Mouse (Mus musculus) hindbrain, embryonic 13.5 days (tissue): Measurements from ENCODE around the gene Ceacam19. TPM values are rescaled to one million over a fixed set of nuclear protein-coding genes. Genes with fewer than 3 reads are reported as not detected.

ENCODE experiments used
- polyA plus RNA-seq: library from polyadenylated mRNA; unstranded; fragments of >200 nt; fragmentation: Nextera tagmentation; extraction: Ambion mirVana; gene quantifications from 2 replicates; pipeline ENCODE4 v1.2.1, GENCODE M21; 2015

The Ceacam19 gene
- polyA plus RNA-seq, 1 experiment from 2014 or later = not detected

Other genes starting within 250 kb of the Ceacam19 start
- 108 and 109 TPM in 2 replicates for gene Clptm1, start 222.9 kb downstream of the Ceacam19 start, polyA plus RNA-seq
- 0.56 TPM in 1 of 2 replicates, not detected in the other for gene Apoc2, start 210.0 kb downstream of the Ceacam19 start, polyA plus RNA-seq
- not detected in 2 replicates for gene Gm44805, start 206.5 kb downstream of the Ceacam19 start, polyA plus RNA-seq
- gene Apoc4, start 206.5 kb downstream of the Ceacam19 start, polyA plus RNA-seq = 0.12 TPM in 1 of 2 replicates, not detected in the other
- gene Apoc1, start 195.3 kb downstream of the Ceacam19 start, polyA plus RNA-seq = 2.7 and 3.8 TPM in 2 replicates
- 339 and 374 TPM in 2 replicates for gene Apoe, start 188.8 kb downstream of the Ceacam19 start, polyA plus RNA-seq
- 119 and 124 TPM in 2 replicates for gene Tomm40, start 172.5 kb downstream of the Ceacam19 start, polyA plus RNA-seq
- 49.1 and 49.8 TPM in 2 replicates for gene Nectin2, start 137.5 kb downstream of the Ceacam19 start, polyA plus RNA-seq
- 8.1 and 10.7 TPM in 2 replicates for gene Bcam, start 116.9 kb downstream of the Ceacam19 start, polyA plus RNA-seq
- gene Cblc, start 91.2 kb downstream of the Ceacam19 start, polyA plus RNA-seq = not detected in 2 replicates
- 0.60 and 1.5 TPM in 2 replicates for gene Bcl3, start 65.2 kb downstream of the Ceacam19 start, polyA plus RNA-seq
- gene Gm19345, start 36.0 kb downstream of the Ceacam19 start, polyA plus RNA-seq = 7.6 and 9.3 TPM in 2 replicates
- 0.48 and 0.58 TPM in 2 replicates for gene Ceacam16, start 26.7 kb downstream of the Ceacam19 start, polyA plus RNA-seq
- gene Pvr, start 33.2 kb upstream of the Ceacam19 start, polyA plus RNA-seq = 7.8 and 9.4 TPM in 2 replicates
- 0.13 TPM in 1 of 2 replicates, not detected in the other for gene Igsf23, start 62.8 kb upstream of the Ceacam19 start, polyA plus RNA-seq
- gene Ceacam20, start 77.4 kb upstream of the Ceacam19 start, polyA plus RNA-seq = not detected in 2 replicates
- gene Nlrp9b, start 103.5 kb upstream of the Ceacam19 start, polyA plus RNA-seq = not detected in 2 replicates
- gene Vmn1r91, start 211.7 kb upstream of the Ceacam19 start, polyA plus RNA-seq = not detected in 2 replicates
- not detected in 2 replicates for gene Gm16442, start 234.6 kb upstream of the Ceacam19 start, polyA plus RNA-seq